Mouse (Mus musculus) forebrain, postnatal 0 days (tissue): ENCODE measurements around the gene Afap1. TPM values are rescaled to one million over a fixed set of nuclear protein-coding genes. Genes with fewer than 3 reads are reported as not detected.
A peak's percentile ranks its signal among the peaks of the same experiment; 100 is the strongest.

Experiments
- ATAC-seq: fragments of 200-750 bp; cut with Nextera tagmentation; 2 replicates; pipeline ENCODE4 v1.8.0; 2017; ENCODE audit warnings: mild to moderate bottlenecking, moderate library complexity
- DNase-seq: peaks from one replicate; pipeline ENCODE4 v3.0.0-alpha.2; 2015
- H3K27ac ChIP-seq: fragments of 300-500 bp; sonication (generic); 2 replicates; pipeline ENCODE4 v1.5.1; 2014; ENCODE audit warnings: low read depth, mild to moderate bottlenecking, antibody characterized with exemption, low read length, moderate library complexity, mixed read lengths
- H3K27me3 ChIP-seq: fragments of 300-500 bp; sonication (generic); 2 replicates; pipeline ENCODE4 v1.6.1; 2014; ENCODE audit warnings: mild to moderate bottlenecking, low read length, mixed read lengths; ENCODE audit not compliant: insufficient read depth
- H3K36me3 ChIP-seq: fragments of 300-500 bp; sonication (generic); 2 replicates; pipeline ENCODE4 v1.6.1; 2014; ENCODE audit warnings: mild to moderate bottlenecking, moderate library complexity; ENCODE audit not compliant: insufficient read depth
- H3K4me1 ChIP-seq: fragments of 300-500 bp; sonication (generic); 2 replicates; pipeline ENCODE4 v1.6.1; 2014; ENCODE audit warnings: antibody characterized with exemption; ENCODE audit not compliant: insufficient read depth
- H3K4me2 ChIP-seq: fragments of 300-500 bp; sonication (generic); 2 replicates; pipeline ENCODE4 v1.6.1; 2014; ENCODE audit warnings: low read depth, mild to moderate bottlenecking, moderate library complexity
- H3K4me3 ChIP-seq: fragments of 300-500 bp; sonication (generic); 2 replicates; pipeline ENCODE4 v1.5.1; 2014; ENCODE audit warnings: low read depth, low read length, mixed read lengths
- H3K9ac ChIP-seq: fragments of 300-500 bp; sonication (generic); 2 replicates; pipeline ENCODE4 v1.6.1; 2014; ENCODE audit warnings: mild to moderate bottlenecking
- H3K9me3 ChIP-seq: fragments of 300-500 bp; sonication (generic); 2 replicates; pipeline ENCODE4 v1.6.1; 2016; ENCODE audit warnings: low read length
- CTCF ChIP-seq: sonication (generic); IDR thresholded peaks from 2 replicates; pipeline ENCODE4 v1.5.1; 2016; ENCODE audit warnings: antibody characterized with exemption, control low read depth, low read depth
- WGBS: fragments of 180-500 bp; shearing (Covaris S2); extraction: QIAGEN DNeasy Blood & Tissue Kit; methylation state at CpG from one replicate; pipeline ENCODE4 v1.1.7; 2014; 5-methylcytosine and 5-hydroxymethylcytosine counted together
- polyA plus RNA-seq: library from polyadenylated mRNA; unstranded; fragments of >200 nt; fragmentation: Nextera tagmentation; extraction: Ambion mirVana; gene quantifications from 2 replicates; pipeline ENCODE4 v1.2.1, GENCODE M21; 2015
- total RNA-seq: library from RNA; depleted of rRNA; stranded (reverse); fragments of >200 nt; gene quantifications from 2 replicates; pipeline ENCODE4 v1.2.3, GENCODE M21; 2014

Gene Afap1
- total and polyA plus RNA-seq, 2 experiments from 2014 or later: 48.2 to 49.3 TPM

DNA sequence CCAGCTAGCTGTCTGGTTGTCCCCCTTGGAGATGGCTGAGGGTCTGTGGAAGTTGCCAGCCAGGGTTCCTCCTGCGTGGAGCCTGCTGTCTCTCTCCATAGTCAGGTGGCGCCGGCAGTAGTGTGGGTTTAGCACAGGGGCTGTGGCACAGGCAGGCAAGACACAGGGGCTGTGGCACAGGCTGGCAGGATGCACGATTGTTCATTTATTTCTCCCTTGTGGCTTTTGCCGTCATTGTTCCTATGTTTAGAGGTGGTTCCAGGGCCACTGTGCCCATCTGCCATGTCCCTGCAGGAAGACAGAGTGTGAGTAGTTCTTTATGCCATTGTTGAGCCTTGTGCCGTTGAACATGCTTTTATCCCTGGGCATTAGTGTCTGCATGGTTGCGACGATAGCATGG, 33.4 kb downstream of the Afap1 start:
- Histone ChIP-seq H3K27ac (no peak overlapping the region), H3K9ac (no peak overlapping the region), H3K27me3 (no peaks in the 10 kb centered on the region), H3K4me2 (no peak overlapping the region), H3K4me1 (peaks cover 13% of the 10 kb centered on the region; the same call in 1 of the 2 replicates), H3K36me3 (no peaks in the 10 kb centered on the region), H3K9me3 (no peaks in the 10 kb centered on the region), H3K4me3 (no peak overlapping the region)
- no peak for TF ChIP-seq CTCF
- ATAC-seq (no peak), DNase-seq (no peak)
- 58% methylated on average over 8 of the region's 8 CpGs for WGBS

DNA sequence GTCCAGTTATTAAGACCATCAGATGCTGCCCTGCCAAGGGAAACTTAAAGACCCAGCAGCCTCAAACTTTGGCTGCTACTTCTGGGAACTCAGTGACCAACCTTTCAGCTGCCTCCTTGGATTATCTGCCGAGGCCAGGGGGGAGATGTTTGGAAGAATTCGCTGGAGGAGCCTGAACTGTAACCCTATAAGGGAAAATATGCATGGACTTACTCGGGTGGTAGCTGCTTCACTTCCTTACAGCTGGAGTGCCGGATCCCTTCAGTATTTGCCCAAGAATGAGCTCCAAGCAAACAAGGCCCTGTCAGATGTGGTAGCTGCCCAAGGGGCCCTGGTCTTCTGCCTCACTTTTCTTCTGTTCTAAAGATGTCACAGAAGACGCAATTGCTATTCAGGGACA, 38.2 kb downstream of the Afap1 start:
- WGBS: 68% methylated on average over 5 of the region's 5 CpGs
- Histone ChIP-seq H3K4me3 (no peak overlapping the region), H3K9me3 (no peaks in the 10 kb centered on the region), H3K4me1 (no peaks in the 10 kb centered on the region; the same call in 1 of the 2 replicates), H3K36me3 (peaks cover 4% of the 10 kb centered on the region; the same call in 1 of the 2 replicates), H3K27ac (no peak overlapping the region), H3K4me2 (no peak overlapping the region), H3K27me3 (no peaks in the 10 kb centered on the region), H3K9ac (no peak overlapping the region)
- ATAC-seq: no peak
- TF ChIP-seq CTCF: no peak
- DNase-seq: no peak

DNA sequence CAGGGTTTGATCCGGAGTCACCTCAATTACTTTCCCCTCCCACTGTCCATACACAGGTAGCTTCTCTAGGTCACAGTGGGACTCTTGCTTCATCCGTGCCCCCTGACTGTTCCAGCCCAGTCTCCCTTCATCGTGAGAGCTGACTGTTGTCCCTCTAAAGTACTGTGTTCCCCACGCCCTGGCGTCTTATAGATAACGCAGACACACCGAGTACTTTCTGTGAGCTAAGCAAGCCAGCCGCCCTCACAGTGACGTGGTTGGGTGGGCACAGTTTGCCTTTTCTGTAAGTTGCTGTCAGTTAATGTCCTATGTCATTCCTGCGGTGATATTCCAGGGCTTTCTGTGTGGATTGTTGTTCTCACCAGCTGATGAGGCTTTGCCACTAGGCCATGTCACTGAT, 39.9 kb downstream of the Afap1 start:
- WGBS: 85% methylated on average over 10 of the region's 10 CpGs
- H3K27ac ChIP-seq: no peak overlapping the region

DNA sequence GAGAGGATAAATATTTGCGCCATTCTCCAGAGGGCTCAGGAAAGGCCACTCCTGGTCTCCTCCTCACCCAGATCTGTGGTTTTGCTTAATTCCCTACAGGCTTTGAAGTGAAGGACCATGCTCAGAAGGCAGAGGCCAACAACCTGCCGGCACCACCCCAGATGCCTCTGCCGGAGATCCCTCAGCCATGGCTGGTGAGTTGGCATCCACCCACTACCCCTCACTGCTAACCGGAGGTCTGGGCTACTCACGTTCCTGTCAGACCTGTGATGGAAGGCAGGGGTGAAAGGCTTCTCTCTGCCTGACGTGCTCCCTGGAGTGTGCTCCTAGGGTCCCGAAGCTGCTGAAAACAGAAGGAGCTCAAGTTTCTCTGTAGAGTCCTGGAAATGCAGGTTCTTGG, 42.8 kb downstream of the Afap1 start:
- no peak overlapping the region for H3K9ac ChIP-seq
- H3K27ac ChIP-seq: no peak overlapping the region
- H3K9me3 ChIP-seq: no peaks in the 10 kb centered on the region
- no peak overlapping the region for H3K4me3 ChIP-seq
- peaks cover 7% of the 10 kb centered on the region; the same call in 1 of the 2 replicates for H3K36me3 ChIP-seq
- DNase-seq (no peak), ATAC-seq (no peak)
- TF ChIP-seq CTCF: no peak
- WGBS: 85% methylated on average over 7 of the region's 7 CpGs
- H3K4me2 ChIP-seq: no peak overlapping the region
- H3K27me3 ChIP-seq: no peaks in the 10 kb centered on the region
- H3K4me1 ChIP-seq: peaks cover 3% of the 10 kb centered on the region; the same call in 1 of the 2 replicates

More for the DNA sequence above, 39.9 kb downstream of the Afap1 start:
- H3K4me3 ChIP-seq: no peak overlapping the region
- no peaks in the 10 kb centered on the region for H3K27me3 ChIP-seq
- no peak overlapping the region for H3K9ac ChIP-seq
- no peak overlapping the region for H3K4me2 ChIP-seq
- TF ChIP-seq CTCF: no peak
- ATAC-seq: no peak
- peaks cover 7% of the 10 kb centered on the region; the same call in 1 of the 2 replicates for H3K36me3 ChIP-seq
- no peaks in the 10 kb centered on the region; the same call in 1 of the 2 replicates for H3K4me1 ChIP-seq
- no peak for DNase-seq
- no peaks in the 10 kb centered on the region for H3K9me3 ChIP-seq

DNA sequence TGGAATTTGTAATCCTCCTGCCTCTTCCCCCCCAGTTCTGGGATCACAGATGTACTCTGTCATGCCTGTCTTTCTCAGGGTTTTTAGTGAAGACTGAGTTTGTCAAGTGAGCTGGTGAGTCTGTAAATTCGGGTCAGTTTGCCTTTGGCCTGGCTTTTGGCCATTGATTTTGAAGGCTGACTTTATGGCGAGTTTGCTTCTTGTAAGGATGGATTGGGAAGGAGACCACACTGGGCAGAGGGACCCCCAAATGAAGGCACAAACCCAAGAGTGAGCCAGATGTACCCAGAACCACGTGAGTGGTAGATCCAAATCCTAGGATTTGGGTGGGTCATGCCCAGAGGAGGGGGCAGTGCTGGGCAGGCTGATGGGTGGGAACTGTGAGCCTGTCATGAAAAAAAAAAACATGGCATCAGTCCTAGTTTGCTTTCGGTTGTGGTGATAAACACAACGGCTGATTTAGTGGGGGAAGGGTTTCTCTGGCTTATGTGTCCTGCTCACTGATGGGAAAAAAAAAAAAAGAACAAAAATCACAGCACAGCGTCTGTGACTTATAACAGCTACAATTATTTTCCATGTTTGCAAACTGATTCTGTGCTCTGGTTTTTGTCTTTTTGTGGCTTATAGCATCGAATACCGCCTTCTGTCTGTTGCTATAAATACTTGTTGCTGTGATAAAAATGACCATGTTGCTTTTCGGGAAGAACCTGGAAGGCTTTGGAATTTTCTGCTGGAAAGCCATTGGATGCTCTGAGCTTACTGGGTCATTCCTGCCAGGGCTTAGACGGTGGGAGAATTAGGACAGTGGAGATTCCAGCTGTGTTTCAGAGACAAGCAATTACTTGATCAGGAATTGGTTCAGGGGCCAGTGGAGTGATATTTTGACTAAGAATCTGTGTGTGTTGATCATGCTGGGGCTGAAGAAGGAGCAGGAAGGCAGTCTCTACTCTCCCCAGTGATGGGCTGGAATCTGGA, 45.4 kb downstream of the Afap1 start:
- no peaks in the 10 kb centered on the region for H3K27me3 ChIP-seq
- no peak overlapping the region for H3K9ac ChIP-seq
- H3K4me1 ChIP-seq: peaks cover 3% of the 10 kb centered on the region; the same call in 1 of the 2 replicates
- WGBS: 41% methylated on average over 10 of the region's 10 CpGs
- no peaks in the 10 kb centered on the region for H3K9me3 ChIP-seq
- 0 out of 2 replicates have a peak overlapping the region, but pooled peaks have one; percentile 10 for H3K27ac ChIP-seq
- no peak overlapping the region for H3K4me3 ChIP-seq
- ATAC-seq (no peak), DNase-seq (no peak)
- H3K4me2 ChIP-seq: no peak overlapping the region
- peaks cover 7% of the 10 kb centered on the region; the same call in 1 of the 2 replicates for H3K36me3 ChIP-seq
- no peak for TF ChIP-seq CTCF

DNA sequence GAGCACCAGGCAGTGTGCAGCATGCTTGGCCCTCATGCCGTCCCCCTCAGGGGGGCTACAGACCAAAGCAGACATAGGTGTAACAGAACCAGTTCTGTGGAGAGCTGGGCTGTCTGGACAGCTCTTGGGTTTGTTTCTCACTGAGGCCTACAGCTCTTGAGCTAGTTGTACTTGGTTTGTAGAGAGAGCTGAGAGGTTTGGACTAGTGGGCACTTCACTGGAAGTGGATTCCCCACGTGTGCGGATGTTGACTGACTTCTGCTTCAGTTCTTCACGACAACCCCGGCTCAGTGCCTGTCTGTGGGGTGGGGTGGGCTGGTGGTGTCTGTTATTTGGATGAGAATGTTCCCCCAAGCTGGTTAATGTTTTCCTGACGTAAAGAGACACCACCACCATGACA, 46.8 kb downstream of the Afap1 start:
- no peak overlapping the region for H3K27ac ChIP-seq
- no peak overlapping the region for H3K4me3 ChIP-seq
- ATAC-seq: no peak
- no peak overlapping the region for H3K9ac ChIP-seq
- 0 out of 2 replicates have a peak, but pooled peaks cover 3% of the 10 kb centered on the region for H3K4me1 ChIP-seq
- no peak for TF ChIP-seq CTCF
- H3K36me3 ChIP-seq: peaks cover 10% of the 10 kb centered on the region; the same call in 1 of the 2 replicates
- no peaks in the 10 kb centered on the region for H3K9me3 ChIP-seq
- no peak for DNase-seq
- H3K4me2 ChIP-seq: no peak overlapping the region
- WGBS: 90% methylated on average over 6 of the region's 6 CpGs
- no peaks in the 10 kb centered on the region for H3K27me3 ChIP-seq

DNA sequence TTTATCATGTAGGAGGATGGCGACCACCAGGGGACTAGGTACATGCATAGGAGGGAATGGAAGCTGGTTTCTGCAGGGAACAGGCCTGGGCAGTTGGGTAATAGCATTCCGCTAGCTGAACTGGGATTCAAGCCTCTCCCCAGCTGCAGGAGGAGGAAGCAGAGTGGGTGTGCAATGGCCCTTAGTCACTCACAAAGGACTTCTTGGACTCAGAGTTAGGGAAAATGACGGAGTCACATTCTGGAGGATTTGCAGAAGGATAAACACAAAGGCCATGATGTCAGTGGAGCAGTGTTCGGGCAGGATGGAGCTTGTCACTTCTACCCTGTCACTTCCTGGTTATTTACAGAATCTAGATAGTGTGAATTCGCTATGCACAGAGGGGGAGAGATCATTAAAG, 50.4 kb downstream of the Afap1 start:
- no peaks in the 10 kb centered on the region for H3K9me3 ChIP-seq
- ATAC-seq (no peak), DNase-seq (no peak)
- H3K4me3 ChIP-seq: no peak overlapping the region
- 82% methylated on average over 5 of the region's 5 CpGs for WGBS
- peaks cover 20% of the 10 kb centered on the region for H3K36me3 ChIP-seq
- H3K27me3 ChIP-seq: no peaks in the 10 kb centered on the region
- no peak overlapping the region for H3K4me2 ChIP-seq
- H3K9ac ChIP-seq: no peak overlapping the region
- TF ChIP-seq CTCF: no peak
- H3K4me1 ChIP-seq: 0 out of 2 replicates have a peak, but pooled peaks cover 3% of the 10 kb centered on the region
- H3K27ac ChIP-seq: no peak overlapping the region
